Comparison of ENCODE assay signal across 16 mouse cellular contexts in the genomic region with DNA sequence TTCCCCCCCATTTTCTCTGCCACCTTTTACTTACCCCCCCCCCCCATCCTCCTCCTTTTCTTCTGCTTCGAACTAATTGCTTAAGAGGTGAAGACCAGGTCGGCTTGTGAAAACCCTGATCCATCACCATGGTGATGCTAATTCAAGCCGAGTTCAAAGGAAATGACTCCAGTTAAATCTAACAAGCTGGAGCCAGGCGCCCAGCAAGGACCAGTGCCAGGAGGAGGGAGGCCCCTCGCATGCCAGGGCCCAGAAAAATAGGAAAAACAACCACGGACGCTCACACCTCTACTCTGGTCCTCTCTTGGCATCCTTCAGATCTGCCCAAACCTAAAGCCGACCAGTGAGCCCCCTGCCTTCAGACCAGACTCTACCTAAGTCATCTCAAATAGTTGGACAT. TPM values are rescaled to one million over a fixed set of nuclear protein-coding genes. Genes with fewer than 3 reads are reported as not detected.
DNase-seq lines count a peak whose midpoint lies in the region; ATAC-seq and TF ChIP-seq lines count a peak whose summit lies in the region.
"Had no signal": no experiment of that assay in that cellular context is flagged by ENCODE, and none has a peak within 500 bp of the region (broad histone marks: within the 10 kb centered on the region; RNA-seq: fewer than 3 reads in every experiment).

No protein-coding gene starts in this region.

- ATAC-seq in hindbrain, postnatal 0 days: no peak; the same call in 1 of the 2 replicates
- ATAC-seq in hindbrain, embryonic 16.5 days: no peak
- peak; percentile 68 for ATAC-seq in forebrain, embryonic 14.5 days
- peak; percentile 38; the same call in 1 of the 2 replicates for ATAC-seq in limb, embryonic 11.5 days (ENCODE audit: insufficient number of reproducible peaks, low FRiP score, low TSS enrichment, low read depth)
- ATAC-seq in intestine, embryonic 16.5 days: no peak

- no peaks in the 10 kb centered on the region for H3K4me1 ChIP-seq in hindbrain, postnatal 0 days (ENCODE audit: insufficient read depth, low read length)
- peaks cover 5% of the 10 kb centered on the region for H3K4me1 ChIP-seq in hindbrain, embryonic 16.5 days (ENCODE audit: control insufficient read depth, insufficient read depth, low read depth, low read length)
- H3K4me1 ChIP-seq in forebrain, embryonic 14.5 days (ENCODE audit: control insufficient read depth, insufficient read depth, low read length): peaks cover 14% of the 10 kb centered on the region
- H3K4me1 ChIP-seq in limb, embryonic 11.5 days (ENCODE audit: control insufficient read depth, insufficient read depth, low read length): peaks cover 19% of the 10 kb centered on the region
- H3K4me1 ChIP-seq in intestine, embryonic 16.5 days (ENCODE audit: control insufficient read depth, insufficient read depth, low read length): peaks cover 13% of the 10 kb centered on the region
- H3K4me1 ChIP-seq in lung, adult 2 months (ENCODE audit: control insufficient read depth, insufficient read depth, low read length): no peaks in the 10 kb centered on the region

- H3K4me2 ChIP-seq in hindbrain, postnatal 0 days (ENCODE audit: low read depth, low read length): no peak overlapping the region
- no peak overlapping the region for H3K4me2 ChIP-seq in hindbrain, embryonic 16.5 days (ENCODE audit: low read length)
- no peak overlapping the region for H3K4me2 ChIP-seq in forebrain, embryonic 14.5 days (ENCODE audit: low read length)
- H3K4me2 ChIP-seq in limb, embryonic 11.5 days (ENCODE audit: low read depth, severe bottlenecking): no peak overlapping the region
- no peak overlapping the region for H3K4me2 ChIP-seq in intestine, embryonic 16.5 days (ENCODE audit: low read depth, low read length)
- H3K4me2 ChIP-seq: hindbrain, embryonic 15.5 days had no signal

- H3K9me3 ChIP-seq in hindbrain, postnatal 0 days (ENCODE audit: low read length): no peaks in the 10 kb centered on the region
- H3K9me3 ChIP-seq in hindbrain, embryonic 16.5 days (ENCODE audit: control insufficient read depth, low read length): no peaks in the 10 kb centered on the region; the same call in none of the 2 replicates
- no peaks in the 10 kb centered on the region for H3K9me3 ChIP-seq in forebrain, embryonic 14.5 days (replicated peaks; ENCODE audit: control insufficient read depth, low read length)
- no peaks in the 10 kb centered on the region for H3K9me3 ChIP-seq in limb, embryonic 11.5 days (ENCODE audit: control insufficient read depth, low read length)
- no peaks in the 10 kb centered on the region for H3K9me3 ChIP-seq in intestine, embryonic 16.5 days (ENCODE audit: control insufficient read depth, low read length)
- H3K9me3 ChIP-seq: heart, embryonic 10.5 days; hindbrain, embryonic 15.5 days; megakaryocyte, embryonic 14.5 days had no signal

- peak; percentile 46 for DNase-seq in hindbrain, postnatal 0 days (ENCODE audit: low spot score)
- peak; percentile 45 for DNase-seq in R1 (ENCODE audit: low read depth, low spot score)
- peak; percentile 84 for DNase-seq in forebrain, embryonic 14.5 days (ENCODE audit: low spot score)
- peak; percentile 64 for DNase-seq in limb, embryonic 11.5 days (ENCODE audit: low spot score)
- DNase-seq in lung, adult 2 months: no peak
- DNase-seq in gastrocnemius, postnatal 10 days: no peak
- DNase-seq: adrenal gland, adult 8-10 months; cerebellum, adult 11-12 months had no signal

- no peak for TF ChIP-seq CTCF in hindbrain, postnatal 0 days (IDR thresholded peaks at IDR 0.05; ENCODE audit: low read depth)
- TF ChIP-seq CTCF in lung, adult 2 months (IDR thresholded peaks at IDR 0.05; ENCODE audit: insufficient read depth, low read length): no peak

- H3K27ac ChIP-seq in hindbrain, postnatal 0 days: no peak overlapping the region
- no peak overlapping the region for H3K27ac ChIP-seq in hindbrain, embryonic 16.5 days (ENCODE audit: low read depth, low read length)
- no peak overlapping the region for H3K27ac ChIP-seq in forebrain, embryonic 14.5 days (ENCODE audit: low read depth, low read length)
- H3K27ac ChIP-seq in limb, embryonic 11.5 days (replicated peaks; ENCODE audit: low read depth, low read length): peak overlapping the region; percentile 51; the same call in 1 of the 2 replicates
- no peak overlapping the region for H3K27ac ChIP-seq in intestine, embryonic 16.5 days (ENCODE audit: low read length)
- H3K27ac ChIP-seq: heart, embryonic 10.5 days; hindbrain, embryonic 15.5 days; liver, embryonic 14.5 days had no signal

- no peaks in the 10 kb centered on the region for H3K36me3 ChIP-seq in hindbrain, postnatal 0 days (ENCODE audit: insufficient read depth, low read length)
- H3K36me3 ChIP-seq in hindbrain, embryonic 16.5 days (ENCODE audit: control insufficient read depth, insufficient read depth, low read length): no peaks in the 10 kb centered on the region
- no peaks in the 10 kb centered on the region for H3K36me3 ChIP-seq in forebrain, embryonic 14.5 days (ENCODE audit: control insufficient read depth, insufficient read depth, low read length)
- H3K36me3 ChIP-seq in limb, embryonic 11.5 days (ENCODE audit: control insufficient read depth, insufficient read depth, low read length): no peaks in the 10 kb centered on the region
- H3K36me3 ChIP-seq in intestine, embryonic 16.5 days (ENCODE audit: control insufficient read depth, insufficient read depth, low read length): no peaks in the 10 kb centered on the region
- H3K36me3 ChIP-seq: heart, embryonic 10.5 days; hindbrain, embryonic 15.5 days had no signal

- TF ChIP-seq POLR2A in lung, adult 2 months (IDR thresholded peaks at IDR 0.05; ENCODE audit: borderline replicate concordance, extremely low read depth, low read depth, low read length): no peak

- 13% methylated on average over 8 of the region's 8 CpGs for WGBS in hindbrain, postnatal 0 days
- 9% methylated on average over 8 of the region's 8 CpGs for WGBS in hindbrain, embryonic 16.5 days
- WGBS in forebrain, embryonic 14.5 days: 0% methylated on average over 8 of the region's 8 CpGs
- 5% methylated on average over 8 of the region's 8 CpGs for WGBS in limb, embryonic 11.5 days
- 43% methylated on average over 8 of the region's 8 CpGs for WGBS in intestine, embryonic 16.5 days
- WGBS in lung, adult 2 months: 23% methylated on average over 8 of the region's 8 CpGs

- H3K4me3 ChIP-seq in hindbrain, postnatal 0 days (ENCODE audit: low read length): no peak overlapping the region
- H3K4me3 ChIP-seq in hindbrain, embryonic 16.5 days (ENCODE audit: low read length): no peak overlapping the region
- H3K4me3 ChIP-seq in forebrain, embryonic 14.5 days (ENCODE audit: low read depth, low read length): no peak overlapping the region
- H3K4me3 ChIP-seq in limb, embryonic 11.5 days (ENCODE audit: low read depth, low read length): no peak overlapping the region
- no peak overlapping the region for H3K4me3 ChIP-seq in intestine, embryonic 16.5 days (ENCODE audit: low read length)
- H3K4me3 ChIP-seq in lung, adult 2 months (replicated peaks; ENCODE audit: extremely low read depth, low read depth, low read length): no peak overlapping the region
- H3K4me3 ChIP-seq: heart, embryonic 10.5 days; hindbrain, embryonic 15.5 days; megakaryocyte, embryonic 14.5 days had no signal

- H3K27me3 ChIP-seq in hindbrain, postnatal 0 days (ENCODE audit: insufficient read depth, low read length): peaks cover 20% of the 10 kb centered on the region
- peaks cover 34% of the 10 kb centered on the region for H3K27me3 ChIP-seq in hindbrain, embryonic 16.5 days (replicated peaks; ENCODE audit: control insufficient read depth, insufficient read depth, low read length)
- H3K27me3 ChIP-seq in forebrain, embryonic 14.5 days (replicated peaks; ENCODE audit: control insufficient read depth, insufficient read depth, low read length): peaks cover 9% of the 10 kb centered on the region; the same call in 1 of the 2 replicates
- H3K27me3 ChIP-seq in limb, embryonic 11.5 days (ENCODE audit: control insufficient read depth, insufficient read depth, low read length): no peaks in the 10 kb centered on the region
- peaks cover 6% of the 10 kb centered on the region; the same call in 1 of the 2 replicates for H3K27me3 ChIP-seq in intestine, embryonic 16.5 days (replicated peaks; ENCODE audit: control insufficient read depth, insufficient read depth, low read length)

- H3K9ac ChIP-seq in hindbrain, postnatal 0 days (replicated peaks; ENCODE audit: low read length): no peak overlapping the region
- no peak overlapping the region for H3K9ac ChIP-seq in hindbrain, embryonic 16.5 days (ENCODE audit: low read depth, low read length)
- no peak overlapping the region for H3K9ac ChIP-seq in forebrain, embryonic 14.5 days (ENCODE audit: low read length)
- no peak overlapping the region for H3K9ac ChIP-seq in limb, embryonic 11.5 days (ENCODE audit: low read length)
- H3K9ac ChIP-seq in intestine, embryonic 16.5 days (ENCODE audit: low read depth, low read length): no peak overlapping the region
- H3K9ac ChIP-seq: hindbrain, embryonic 15.5 days; liver, embryonic 14.5 days had no signal

RNA-seq across cellular contexts. Expression of gene Oaf, which starts 29.5 kb away (rescaled TPM):
- 5.6 and 8.0 TPM in 2 replicates for total RNA-seq in hindbrain, postnatal 0 days (2014; rRNA removed)
- 6.2 TPM in 2 replicates for polyA plus RNA-seq in hindbrain, postnatal 0 days (2015; fragmentation: Nextera tagmentation; extraction: Ambion mirVana)
- 4.1 and 7.0 TPM in 2 replicates for polyA plus RNA-seq in hindbrain, embryonic 16.5 days (2015; fragmentation: Nextera tagmentation; extraction: Ambion mirVana)
- polyA plus RNA-seq in forebrain, embryonic 14.5 days (2014; fragmentation: Nextera tagmentation; extraction: Ambion mirVana): 7.0 and 10.3 TPM in 2 replicates
- 96.4 and 108 TPM in 2 replicates for polyA plus RNA-seq in limb, embryonic 11.5 days (2014; fragmentation: Nextera tagmentation; extraction: Ambion mirVana)
- 11.8 and 44.1 TPM in 2 replicates for polyA plus RNA-seq in intestine, embryonic 16.5 days (2015; fragmentation: Nextera tagmentation; extraction: Ambion mirVana)
- 9.2 and 10.1 TPM in 2 replicates for polyA plus RNA-seq in lung, adult 2 months (2012; rRNA removed)
- 10 to 100 TPM; 26.2 to 34.2 TPM for total RNA-seq in gastrocnemius, postnatal 10 days (2021)

RNA-seq across cellular contexts. Expression of gene Trim29, which starts 41.5 kb away (rescaled TPM):
- 0.05 and 0.14 TPM in 2 replicates for total RNA-seq in hindbrain, postnatal 0 days (2014; rRNA removed)
- polyA plus RNA-seq in hindbrain, postnatal 0 days (2015; fragmentation: Nextera tagmentation; extraction: Ambion mirVana): 0.35 and 0.45 TPM in 2 replicates
- polyA plus RNA-seq in hindbrain, embryonic 16.5 days (2015; fragmentation: Nextera tagmentation; extraction: Ambion mirVana): not detected in 2 replicates
- not detected in 2 replicates for polyA plus RNA-seq in forebrain, embryonic 14.5 days (2014; fragmentation: Nextera tagmentation; extraction: Ambion mirVana)
- 4.9 and 6.0 TPM in 2 replicates for polyA plus RNA-seq in limb, embryonic 11.5 days (2014; fragmentation: Nextera tagmentation; extraction: Ambion mirVana)
- polyA plus RNA-seq in intestine, embryonic 16.5 days (2015; fragmentation: Nextera tagmentation; extraction: Ambion mirVana): 0.87 and 1.0 TPM in 2 replicates
- polyA plus RNA-seq in lung, adult 2 months (2012; rRNA removed): 6.1 and 25.1 TPM in 2 replicates
- total RNA-seq in gastrocnemius, postnatal 10 days (2021): under 1 TPM; 0.12 to 0.16 TPM
- total RNA-seq: MEL had no signal
- polyA plus RNA-seq: hindbrain, embryonic 15.5 days; neural tube, embryonic 14.5 days had no signal

RNA-seq across cellular contexts. Expression of gene Pou2f3, which starts 59.0 kb away (rescaled TPM):
- 0.10 TPM in 1 of 2 replicates, not detected in the other for total RNA-seq in hindbrain, postnatal 0 days (2014; rRNA removed)
- 0.11 and 0.13 TPM in 2 replicates for polyA plus RNA-seq in hindbrain, postnatal 0 days (2015; fragmentation: Nextera tagmentation; extraction: Ambion mirVana)
- 0.11 TPM in 1 of 2 replicates, not detected in the other for polyA plus RNA-seq in hindbrain, embryonic 16.5 days (2015; fragmentation: Nextera tagmentation; extraction: Ambion mirVana)
- not detected in 2 replicates for polyA plus RNA-seq in forebrain, embryonic 14.5 days (2014; fragmentation: Nextera tagmentation; extraction: Ambion mirVana)
- polyA plus RNA-seq in limb, embryonic 11.5 days (2014; fragmentation: Nextera tagmentation; extraction: Ambion mirVana): not detected in 2 replicates
- polyA plus RNA-seq in intestine, embryonic 16.5 days (2015; fragmentation: Nextera tagmentation; extraction: Ambion mirVana): 0.24 and 0.34 TPM in 2 replicates
- polyA plus RNA-seq in lung, adult 2 months (2012; rRNA removed): 0.07 and 0.46 TPM in 2 replicates
- under 1 TPM in 1 of 2 experiments, not detected in 1; 0.09 TPM for total RNA-seq in gastrocnemius, postnatal 10 days (2021)
- total RNA-seq: MEL had no signal
- polyA plus RNA-seq: liver, embryonic 14.5 days; neural tube, embryonic 14.5 days had no signal

Comparison
In these comparisons a context has a peak if more than half of its experiments do, and no peak if none do; other contexts are left out.
1. ATAC-seq: peak in forebrain, embryonic 14.5 days (single experiment) and limb, embryonic 11.5 days (single experiment); none in hindbrain, postnatal 0 days (single experiment), hindbrain, embryonic 16.5 days (single experiment) and intestine, embryonic 16.5 days (single experiment).
2. DNase-seq: peak in hindbrain, postnatal 0 days (single experiment), R1 (single experiment), forebrain, embryonic 14.5 days (single experiment) and limb, embryonic 11.5 days (single experiment); none in lung, adult 2 months (single experiment) and gastrocnemius, postnatal 10 days (single experiment).